Mouse (Mus musculus) cerebellum, adult 11-12 months (tissue): ENCODE results near the gene Sh3bp5.

Source experiments
- DNase-seq: peaks from one replicate; pipeline ENCODE4 v3.0.0; 2022

Sh3bp5 gene

GRCm38 (mm10) chr14:31335765-31336164, 100.1 kb downstream of the Sh3bp5 start:
- DNase-seq: peak; percentile 28

GRCm38 (mm10) chr14:31330957-31331356, 104.9 kb downstream of the Sh3bp5 start:
- no peak for DNase-seq

- DNase-seq: no peak
Measured at GRCm38 (mm10) chr14:31329741-31330140, 106.1 kb downstream of the Sh3bp5 start.

GRCm38 (mm10) chr14:31327681-31328080, 108.2 kb downstream of the Sh3bp5 start:
- DNase-seq: no peak

- no peak for DNase-seq
Measured at GRCm38 (mm10) chr14:31327196-31327595, 108.7 kb downstream of the Sh3bp5 start.

- no peak for DNase-seq
Measured at GRCm38 (mm10) chr14:31326770-31327169, 109.1 kb downstream of the Sh3bp5 start.

- DNase-seq: no peak
Measured at GRCm38 (mm10) chr14:31325551-31325950, 110.3 kb downstream of the Sh3bp5 start.

GRCm38 (mm10) chr14:31324851-31325250, 111.0 kb downstream of the Sh3bp5 start:
- DNase-seq: no peak

GRCm38 (mm10) chr14:31323849-31324792, 111.8 kb downstream of the Sh3bp5 start, which contains the start of gene Dnah1:
Dnah1 (minus strand) TSS chr14:31323896.
- no peak for DNase-seq

GRCm38 (mm10) chr14:31323189-31323588, 112.7 kb downstream of the Sh3bp5 start:
- DNase-seq: no peak

- DNase-seq: no peak
Measured at GRCm38 (mm10) chr14:31322191-31322590, 113.7 kb downstream of the Sh3bp5 start.

- no peak for DNase-seq
Measured at GRCm38 (mm10) chr14:31321181-31321580, 114.7 kb downstream of the Sh3bp5 start.

- no peak for DNase-seq
Measured at GRCm38 (mm10) chr14:31319546-31319945, 116.3 kb downstream of the Sh3bp5 start.

GRCm38 (mm10) chr14:31317754-31318153, 118.1 kb downstream of the Sh3bp5 start:
- DNase-seq: no peak

GRCm38 (mm10) chr14:31316613-31317012, 119.3 kb downstream of the Sh3bp5 start:
- no peak for DNase-seq

- DNase-seq: no peak
Measured at GRCm38 (mm10) chr14:31313192-31313591, 122.7 kb downstream of the Sh3bp5 start.
